Mouse (Mus musculus) gastrocnemius, postnatal 4 days (tissue): Measurements from ENCODE around the gene Scgb3a1. TPM values are rescaled to one million over a fixed set of nuclear protein-coding genes. Genes with fewer than 3 reads are reported as not detected.

Experiments used
- DNase-seq, 2 experiments: peaks; one replicate each; pipeline ENCODE4 v3.0.0; 2021 to 2022; ENCODE audit warnings: low spot score in 2 of 2, mixed read lengths in 2 of 2
- total RNA-seq, 2 experiments: library from RNA; stranded (reverse); gene quantifications; 2 replicates each; pipeline ENCODE4 v1.2.3; 2021

Gene Scgb3a1
- total RNA-seq, 2 experiments from 2014 or later, result 0.62 TPM; not detected in 1

- no peak for DNase-seq
Measured at GRCm38 (mm10) chr11:49658791-49659469, 4.5 kb upstream of the Scgb3a1 start.

GRCm38 (mm10) chr11:49659470-49659799 lies 4.0 kb upstream of the Scgb3a1 start:
- DNase-seq, result no peak

GRCm38 (mm10) chr11:49662292-49662780 lies 1.1 kb upstream of the Scgb3a1 start:
- no peak for DNase-seq

- no peak for DNase-seq
Measured at GRCm38 (mm10) chr11:49664262-49665140, 1.1 kb downstream of the Scgb3a1 start.

GRCm38 (mm10) chr11:49665462-49665861 lies 2.1 kb downstream of the Scgb3a1 start:
- DNase-seq, result no peak

GRCm38 (mm10) chr11:49673433-49673832 lies 10.0 kb downstream of the Scgb3a1 start:
- no peak for DNase-seq

GRCm38 (mm10) chr11:49684237-49684973 lies 21.0 kb downstream of the Scgb3a1 start:
- DNase-seq, result no peak

GRCm38 (mm10) chr11:49695013-49695412 lies 31.6 kb downstream of the Scgb3a1 start:
- no peak for DNase-seq

GRCm38 (mm10) chr11:49695695-49696094 lies 32.3 kb downstream of the Scgb3a1 start:
- DNase-seq, result no peak

GRCm38 (mm10) chr11:49696472-49696871 lies 33.1 kb downstream of the Scgb3a1 start:
- no peak for DNase-seq

- no peak for DNase-seq
Measured at GRCm38 (mm10) chr11:49697779-49698178, 34.4 kb downstream of the Scgb3a1 start.

GRCm38 (mm10) chr11:49699079-49699478 lies 35.7 kb downstream of the Scgb3a1 start:
- no peak for DNase-seq

- DNase-seq, result no peak
Measured at GRCm38 (mm10) chr11:49702014-49702413, 38.6 kb downstream of the Scgb3a1 start.

- no peak for DNase-seq
Measured at GRCm38 (mm10) chr11:49704804-49705203, 41.4 kb downstream of the Scgb3a1 start.

- no peak for DNase-seq
Measured at GRCm38 (mm10) chr11:49707834-49708233, 44.4 kb downstream of the Scgb3a1 start.

GRCm38 (mm10) chr11:49710664-49711063 lies 47.3 kb downstream of the Scgb3a1 start:
- no peak for DNase-seq

GRCm38 (mm10) chr11:49711981-49712554 lies 48.7 kb downstream of the Scgb3a1 start:
- peak in 1 of 2 experiments; percentile 27 for DNase-seq

GRCm38 (mm10) chr11:49712555-49713335 lies 49.3 kb downstream of the Scgb3a1 start, which contains the start of gene Cnot6:
Gene Cnot6, minus strand, starts transcription at chr11:49712723.
- DNase-seq, result peak; percentile 97

GRCm38 (mm10) chr11:49713336-49714334 lies 50.2 kb downstream of the Scgb3a1 start:
- peak in 1 of 2 experiments; percentile 14 for DNase-seq
